Mouse (Mus musculus): Measurements from ENCODE around the gene Tm9sf3.
"Not testable (repeated sequence)": the region's sequence is repeated elsewhere in the genome, so short reads cannot be mapped to it uniquely, and the experiment has no call there.

Tm9sf3 gene

GRCm38 (mm10) chr19:41263630-41264295 is at the start of gene Tm9sf3:
Gene Tm9sf3 (minus strand): TSS chr19:41263997.
- DNase-seq = peak; percentile 94 to 96

DNA sequence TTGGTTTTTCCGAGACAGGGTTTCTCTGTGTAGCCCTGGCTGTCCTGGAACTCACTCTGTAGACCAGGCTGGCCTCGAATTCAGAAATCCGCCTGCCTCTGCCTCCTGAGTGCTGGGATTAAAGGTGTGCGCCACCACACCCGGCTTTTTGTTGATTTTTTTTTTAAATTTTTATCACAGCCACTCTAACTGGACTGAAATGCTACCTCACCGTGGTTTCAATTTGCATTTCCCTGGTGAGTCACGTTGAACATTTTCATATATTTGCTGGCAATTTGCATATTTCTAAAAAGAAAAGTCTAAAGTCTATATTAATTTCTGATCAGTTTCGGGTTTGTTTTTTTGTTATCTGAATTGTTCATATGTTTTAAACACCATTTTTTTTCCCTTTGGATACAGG is 48.8 kb upstream of the Tm9sf3 start:
- DNase-seq = not testable (repeated sequence)

- DNase-seq = no peak
These were observed 48.2 kb upstream of the Tm9sf3 start for GRCm38 (mm10) chr19:41312027-41312426.

DNA sequence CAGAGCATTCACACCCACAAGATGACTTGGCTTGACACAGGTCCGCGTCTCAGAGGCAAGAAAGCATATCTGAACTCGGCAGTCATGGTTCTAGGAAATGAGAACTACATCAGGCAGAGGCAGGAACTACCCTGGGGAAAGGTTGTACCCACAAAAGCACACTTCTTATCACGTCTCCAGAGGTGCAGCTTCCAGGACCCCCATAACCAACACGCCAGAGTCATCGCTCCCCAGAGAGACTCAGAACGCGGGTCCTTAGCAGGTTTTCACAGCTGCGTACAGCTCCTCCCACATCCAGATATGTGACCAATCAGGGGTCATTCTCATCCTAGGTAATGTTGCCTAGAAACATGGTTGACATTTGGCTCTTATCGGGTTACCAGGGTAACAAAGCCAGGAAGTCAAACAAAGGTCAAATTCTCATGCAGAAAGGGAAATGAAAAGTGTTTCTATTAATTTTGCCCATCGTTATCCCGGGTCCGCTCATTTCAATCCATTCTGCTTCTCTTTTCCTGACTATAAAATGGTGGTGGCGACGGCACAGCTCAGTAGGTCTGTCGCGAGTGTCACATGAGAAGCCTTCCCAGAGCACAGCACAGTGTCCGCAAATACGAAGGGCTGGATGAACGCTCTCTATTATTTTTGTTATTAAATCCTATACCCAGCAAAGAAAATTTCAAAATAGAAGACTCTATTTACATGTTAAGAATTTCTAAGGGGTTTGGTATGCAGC is 47.3 kb upstream of the Tm9sf3 start:
- DNase-seq = peak in 1 of 2 experiments; percentile 17

GRCm38 (mm10) chr19:41303933-41304332 is 40.1 kb upstream of the Tm9sf3 start:
- DNase-seq = no peak

- DNase-seq = no peak
These were observed 39.6 kb upstream of the Tm9sf3 start for GRCm38 (mm10) chr19:41303433-41303832.

GRCm38 (mm10) chr19:41301856-41302255 is 38.1 kb upstream of the Tm9sf3 start:
- no peak for DNase-seq

- DNase-seq = no peak
These were observed 35.6 kb upstream of the Tm9sf3 start for GRCm38 (mm10) chr19:41299446-41299845.

GRCm38 (mm10) chr19:41290952-41291619 is 27.3 kb upstream of the Tm9sf3 start:
- peak in 1 of 2 experiments; percentile 40 for DNase-seq

- no peak for DNase-seq
These were observed 24.8 kb upstream of the Tm9sf3 start for GRCm38 (mm10) chr19:41288568-41288967.

DNA sequence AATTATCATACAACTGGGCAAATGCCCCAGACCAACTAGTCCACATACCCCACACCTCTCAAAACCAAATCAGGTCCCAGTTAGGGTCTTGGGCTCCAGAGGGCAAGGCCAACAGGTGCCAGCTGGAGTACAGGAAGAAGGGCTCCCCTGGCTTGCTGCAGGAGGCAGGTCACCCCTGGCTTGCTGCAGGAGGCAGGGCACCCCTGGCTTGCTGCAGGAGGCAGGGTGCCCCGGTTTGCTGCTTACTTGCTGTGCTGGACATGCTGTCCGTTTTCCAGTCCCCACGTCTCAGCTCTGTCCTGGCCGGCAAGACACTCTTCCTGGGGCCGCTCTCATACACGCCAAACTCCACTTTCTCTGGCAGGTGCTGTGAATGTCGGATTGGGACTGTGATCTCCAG is 23.4 kb upstream of the Tm9sf3 start:
- no peak for DNase-seq

GRCm38 (mm10) chr19:41284515-41284914 is 20.7 kb upstream of the Tm9sf3 start:
- no peak for DNase-seq

GRCm38 (mm10) chr19:41282718-41283117 is 18.9 kb upstream of the Tm9sf3 start:
- DNase-seq = no peak

DNA sequence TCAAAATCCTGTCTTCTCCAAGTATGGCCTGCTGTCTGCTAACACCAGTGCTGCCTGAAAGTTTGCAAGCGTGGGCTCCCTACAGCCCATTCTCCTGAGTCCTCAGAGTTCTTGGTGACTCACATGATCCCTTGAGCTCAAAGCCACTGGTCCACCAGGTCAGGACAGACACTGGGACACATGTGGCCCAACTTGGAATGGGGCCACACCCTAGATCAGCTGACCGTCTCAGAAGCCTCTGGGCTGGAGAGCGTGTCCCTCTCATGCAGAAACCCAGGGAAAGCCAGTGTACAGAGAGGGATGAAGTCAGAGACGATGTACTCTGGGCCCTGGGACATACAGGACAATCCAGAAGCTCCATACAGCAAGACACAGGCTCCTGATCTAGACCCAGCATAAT is 18.4 kb upstream of the Tm9sf3 start:
- DNase-seq = no peak

DNA sequence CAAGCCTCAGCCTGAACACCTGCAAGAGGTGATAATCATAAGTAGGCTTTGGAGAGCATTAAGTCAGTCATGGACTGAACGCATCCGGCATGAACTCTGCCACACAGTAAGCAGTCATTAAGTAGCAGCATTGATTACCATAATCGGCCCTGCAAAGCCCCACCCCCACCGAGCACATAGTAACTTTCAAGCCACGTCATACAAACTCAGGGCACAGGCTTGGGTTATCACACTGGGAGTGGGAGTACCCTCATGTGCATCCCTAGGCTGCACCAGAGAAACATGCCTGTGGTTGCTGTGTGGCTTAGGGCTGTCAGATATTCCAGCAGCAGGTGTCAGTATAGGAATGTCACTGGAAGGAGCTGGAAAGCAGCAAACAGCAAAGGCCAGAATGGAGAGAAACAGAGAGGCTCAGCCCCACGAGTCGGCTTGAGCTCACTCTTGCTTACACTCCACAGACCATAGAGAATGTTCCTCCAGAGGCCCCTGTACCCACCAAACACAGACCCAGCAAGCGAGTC is 16.0 kb upstream of the Tm9sf3 start:
- DNase-seq = no peak

DNA sequence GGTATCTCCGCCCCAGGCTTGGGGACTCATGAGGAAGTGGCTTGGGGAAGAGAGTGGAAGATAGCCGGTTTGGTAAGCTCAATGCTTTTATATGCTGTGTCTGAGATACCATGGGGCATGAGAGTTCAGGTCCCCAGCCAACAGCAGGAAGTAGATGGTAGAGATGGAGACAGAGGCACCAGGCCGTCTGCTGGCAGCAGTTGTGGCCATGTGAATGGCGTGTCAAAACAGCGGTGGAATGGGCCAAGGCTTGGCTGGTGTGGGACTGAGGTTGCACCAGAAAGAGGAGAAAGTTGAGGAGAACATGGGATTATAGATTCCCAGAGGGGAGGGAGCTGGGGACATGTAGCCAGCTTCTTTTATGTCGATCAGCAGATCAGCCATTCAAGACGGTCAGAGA is 14.8 kb upstream of the Tm9sf3 start:
- DNase-seq = no peak

DNA sequence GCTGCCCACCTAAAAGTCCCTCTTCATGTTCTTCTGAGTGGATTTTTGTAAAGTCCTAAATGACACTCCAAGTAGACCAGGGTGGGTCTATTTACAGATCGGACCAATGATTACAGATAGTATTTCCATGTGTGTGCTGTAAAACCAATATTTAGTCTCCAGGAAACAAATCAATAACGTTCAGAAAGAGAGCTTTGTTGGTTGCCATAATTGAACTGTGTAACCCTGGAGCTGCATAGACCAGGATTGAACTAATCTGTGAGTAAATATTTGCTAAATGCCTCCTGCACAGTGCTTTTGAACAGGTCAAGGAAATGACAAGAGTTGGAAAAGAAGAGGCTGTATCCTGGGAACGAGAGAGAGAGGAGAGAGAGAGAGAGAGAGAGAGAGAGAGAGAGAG is 11.8 kb upstream of the Tm9sf3 start:
- DNase-seq = no peak

DNA sequence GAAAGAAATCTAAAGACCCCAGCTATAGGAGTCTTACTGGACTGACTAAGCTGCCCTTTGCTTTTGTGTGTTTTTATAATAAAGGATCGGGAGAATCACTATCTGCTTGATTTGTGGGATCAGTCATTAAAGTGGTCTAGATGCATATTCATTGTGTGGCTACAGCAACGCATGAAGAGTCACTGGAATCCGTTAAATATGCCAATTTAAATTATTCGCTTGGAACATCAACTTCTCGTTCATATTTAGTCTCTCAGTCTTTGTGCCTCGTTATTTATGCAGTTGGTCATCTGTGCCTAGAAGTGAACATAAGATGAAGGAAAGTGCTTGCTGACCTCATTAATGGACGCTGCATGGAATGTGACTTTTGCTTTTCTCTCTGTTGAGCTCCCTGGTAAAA is 7.1 kb upstream of the Tm9sf3 start:
- no peak for DNase-seq

GRCm38 (mm10) chr19:41270151-41270727 is 6.4 kb upstream of the Tm9sf3 start:
- peak; percentile 23 to 32 for DNase-seq

GRCm38 (mm10) chr19:41266251-41266901 is 2.6 kb upstream of the Tm9sf3 start:
- DNase-seq = no peak

DNA sequence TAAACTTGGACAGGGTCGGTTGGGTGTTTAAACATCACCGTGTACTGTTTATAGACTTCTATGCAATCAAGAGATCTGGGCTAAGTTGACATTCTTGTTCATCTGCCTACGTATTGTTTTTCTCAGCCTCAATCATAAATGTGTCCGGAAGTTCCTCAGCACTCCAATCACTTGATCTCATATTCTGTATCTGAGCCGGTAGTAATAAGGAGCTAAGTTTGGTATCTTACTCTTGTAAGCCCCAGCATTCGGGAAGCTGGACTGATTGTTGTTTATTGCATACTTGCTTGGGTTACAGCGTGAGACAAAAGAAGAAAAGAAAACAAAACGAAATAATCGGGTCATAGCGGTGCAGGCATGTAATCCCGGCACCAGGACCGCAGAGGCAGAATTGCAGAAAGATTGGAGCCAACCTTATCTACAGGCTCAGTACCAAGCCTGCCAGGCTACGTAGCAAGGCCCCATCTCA is 568 bp upstream of the Tm9sf3 start:
- DNase-seq = no peak

All from cerebellum, postnatal 10 days (tissue).